ENCODE assay signal across 26 mouse cellular contexts in the genomic region with DNA sequence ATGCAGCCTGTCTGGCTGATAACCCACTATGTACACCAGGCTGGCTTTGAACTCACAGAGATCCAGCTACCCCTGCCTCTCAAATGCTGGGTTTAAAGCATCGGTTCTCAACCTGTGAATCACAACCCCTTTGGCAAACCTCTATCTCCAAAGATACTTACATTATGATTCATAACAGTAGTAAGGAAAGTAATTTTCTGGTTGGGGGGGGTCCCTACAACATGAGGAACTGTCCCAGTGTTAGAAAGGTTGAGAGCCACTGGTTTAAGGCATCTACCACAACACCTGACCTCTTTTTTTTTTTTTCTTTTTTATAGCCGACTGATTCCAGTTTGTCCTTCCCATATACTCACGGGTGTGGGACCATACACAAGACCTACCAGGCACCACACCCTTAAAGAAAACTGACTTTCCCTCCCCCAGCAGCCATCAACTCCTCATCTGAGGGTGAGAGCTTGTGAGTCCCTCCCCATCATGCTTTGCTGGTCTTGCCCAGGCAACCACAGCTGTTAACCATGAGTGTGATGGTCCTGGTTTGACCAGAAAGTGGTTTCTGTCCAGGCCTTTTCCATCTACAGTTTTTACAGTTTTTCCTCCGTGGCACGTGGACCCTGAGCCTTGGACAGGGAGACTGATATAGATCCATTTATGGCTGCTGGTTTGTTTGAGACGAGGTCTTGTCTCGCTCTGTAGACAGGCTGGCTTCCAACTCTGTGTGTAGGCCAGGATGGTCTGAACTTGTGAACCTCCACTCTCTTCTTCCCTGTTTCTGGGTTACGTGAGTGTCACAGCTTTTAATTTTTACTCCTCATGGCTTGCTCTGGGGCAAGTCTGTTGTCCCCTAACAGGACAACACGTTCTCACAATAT. TPM values are rescaled to one million over a fixed set of nuclear protein-coding genes. Genes with fewer than 3 reads are reported as not detected.
DNase-seq lines count a peak whose midpoint lies in the region; ATAC-seq and TF ChIP-seq lines count a peak whose summit lies in the region.
"Had no signal": no experiment of that assay in that cellular context is flagged by ENCODE, and none has a peak within 500 bp of the region (broad histone marks: within the 10 kb centered on the region; RNA-seq: fewer than 3 reads in every experiment).

No protein-coding gene starts in this region.

- no peaks in the 10 kb centered on the region for H3K27me3 ChIP-seq in CH12.LX (replicated peaks)
- no peaks in the 10 kb centered on the region for H3K27me3 ChIP-seq in intestine, embryonic 15.5 days (replicated peaks)
- H3K27me3 ChIP-seq in intestine, postnatal 0 days (replicated peaks; ENCODE audit: control insufficient read depth, insufficient read depth, low read length): no peaks in the 10 kb centered on the region
- H3K27me3 ChIP-seq in small intestine, adult 2 months (ENCODE audit: control insufficient read depth, insufficient read depth, low read length): no peaks in the 10 kb centered on the region
- peaks cover 8% of the 10 kb centered on the region; the same call in 1 of the 2 replicates for H3K27me3 ChIP-seq in heart, embryonic 10.5 days (ENCODE audit: insufficient read depth, poor library complexity, severe bottlenecking)
- no peaks in the 10 kb centered on the region for H3K27me3 ChIP-seq in heart, adult 2 months (ENCODE audit: control insufficient read depth, insufficient read depth, low read length)
- H3K27me3 ChIP-seq in hindbrain, embryonic 16.5 days (replicated peaks; ENCODE audit: control insufficient read depth, insufficient read depth, low read length): no peaks in the 10 kb centered on the region
- H3K27me3 ChIP-seq: embryonic facial prominence, embryonic 12.5 days; forebrain, embryonic 13.5 days; forebrain, embryonic 15.5 days; Patski had no signal

- 66% methylated on average over 9 of the region's 9 CpGs for WGBS in intestine, embryonic 15.5 days
- WGBS in intestine, postnatal 0 days: 54% methylated on average over 9 of the region's 9 CpGs
- WGBS in small intestine, adult 2 months: 34% methylated on average over 9 of the region's 9 CpGs
- 80% methylated on average over 9 of the region's 9 CpGs for WGBS in heart, embryonic 10.5 days
- WGBS in heart, adult 2 months: 82% methylated on average over 9 of the region's 9 CpGs
- 88% methylated on average over 9 of the region's 9 CpGs for WGBS in hindbrain, embryonic 16.5 days

- TF ChIP-seq EP300 in CH12.LX (IDR thresholded peaks at IDR 0.05; ENCODE audit: low read length): peak; percentile 65; the same call in 1 of the 2 replicates
- TF ChIP-seq EP300 in heart, adult 2 months (IDR thresholded peaks at IDR 0.05; ENCODE audit: insufficient read depth, low read depth, low read length): no peak

- dilution Hi-C loops in CH12.LX (cut with MboI; ENCODE audit: extremely low pct_ligation_motif_present, extremely low pct_unique_long_range_greater_than_20kb, low sequenced_read_pairs): no loop called here

- H3K4me3 ChIP-seq in CH12.LX (replicated peaks in 1 of 3; ENCODE audit: low read depth in 2 of 3, low read length in 2 of 3, poor library complexity in 1 of 3): no peak overlapping the region
- no peak overlapping the region for H3K4me3 ChIP-seq in intestine, embryonic 15.5 days (replicated peaks)
- no peak overlapping the region for H3K4me3 ChIP-seq in intestine, postnatal 0 days (ENCODE audit: low read depth, low read length)
- no peak overlapping the region for H3K4me3 ChIP-seq in small intestine, adult 2 months (ENCODE audit: low read depth, low read length)
- H3K4me3 ChIP-seq in heart, embryonic 10.5 days: no peak overlapping the region
- H3K4me3 ChIP-seq in heart, adult 2 months: no peak overlapping the region
- no peak overlapping the region for H3K4me3 ChIP-seq in hindbrain, embryonic 16.5 days (ENCODE audit: low read length)
- H3K4me3 ChIP-seq: embryonic facial prominence, embryonic 10.5 days; embryonic facial prominence, embryonic 12.5 days; forebrain, embryonic 13.5 days; forebrain, embryonic 15.5 days had no signal

- TF ChIP-seq RAD21 in CH12.LX (IDR thresholded peaks at IDR 0.05; ENCODE audit: low read depth, low read length): no peak

- H3K27ac ChIP-seq in CH12.LX (ENCODE audit: insufficient read depth, low read depth): no peak overlapping the region
- H3K27ac ChIP-seq in intestine, embryonic 15.5 days: no peak overlapping the region
- H3K27ac ChIP-seq in intestine, postnatal 0 days (ENCODE audit: low read depth, low read length): no peak overlapping the region
- H3K27ac ChIP-seq in small intestine, adult 2 months (ENCODE audit: insufficient read depth, low read depth, low read length): peak overlapping the region; percentile 17; the same call in 1 of the 2 replicates
- H3K27ac ChIP-seq in heart, embryonic 10.5 days: no peak overlapping the region
- no peak overlapping the region for H3K27ac ChIP-seq in heart, adult 2 months
- no peak overlapping the region for H3K27ac ChIP-seq in hindbrain, embryonic 16.5 days (ENCODE audit: low read depth, low read length)
- H3K27ac ChIP-seq: embryonic facial prominence, embryonic 10.5 days; embryonic facial prominence, embryonic 12.5 days; forebrain, embryonic 13.5 days; forebrain, embryonic 15.5 days had no signal

- peaks cover 15 to 64% of the 10 kb centered on the region in 2 experiments for H3K4me1 ChIP-seq in CH12.LX (ENCODE audit: control insufficient read depth in 1 of 2, insufficient read depth in 2 of 2)
- H3K4me1 ChIP-seq in intestine, embryonic 15.5 days (replicated peaks): peaks cover 5% of the 10 kb centered on the region
- H3K4me1 ChIP-seq in intestine, postnatal 0 days (replicated peaks; ENCODE audit: control insufficient read depth, insufficient read depth, low read length): 0 out of 2 replicates have a peak, but pooled peaks cover 11% of the 10 kb centered on the region
- H3K4me1 ChIP-seq in small intestine, adult 2 months (ENCODE audit: control insufficient read depth, insufficient read depth, insufficient read length, low read length): peaks cover 21% of the 10 kb centered on the region
- H3K4me1 ChIP-seq in heart, embryonic 10.5 days: peaks cover 4% of the 10 kb centered on the region; the same call in 1 of the 2 replicates
- H3K4me1 ChIP-seq in heart, adult 2 months (ENCODE audit: control insufficient read depth, insufficient read depth, low read length): no peaks in the 10 kb centered on the region
- H3K4me1 ChIP-seq in hindbrain, embryonic 16.5 days (ENCODE audit: control insufficient read depth, insufficient read depth, low read depth, low read length): no peaks in the 10 kb centered on the region
- H3K4me1 ChIP-seq: forebrain, embryonic 13.5 days; forebrain, embryonic 15.5 days had no signal

- no peak for TF ChIP-seq CTCF in CH12.LX (conservative IDR thresholded peaks at IDR 0.05 in 1 of 2, IDR thresholded peaks at IDR 0.05 in 1 of 2; ENCODE audit: low read depth in 2 of 2, low read length in 2 of 2)
- no peak for TF ChIP-seq CTCF in intestine, postnatal 0 days (IDR thresholded peaks at IDR 0.05; ENCODE audit: low read depth)
- no peak for TF ChIP-seq CTCF in small intestine, adult 2 months (IDR thresholded peaks at IDR 0.05; ENCODE audit: extremely low read depth, insufficient read length, insufficient replicate concordance, low read depth, low read length)
- TF ChIP-seq CTCF in heart, adult 2 months (IDR thresholded peaks at IDR 0.05): no peak

- in situ Hi-C loops in CH12.LX (cut with MboI; ENCODE audit: low pct_ligation_motif_present, low pct_unique_long_range_greater_than_20kb, low sequenced_read_pairs): no loop called here

- intact Hi-C loops in heart, adult 2 months (cut with DNase I): no loop called here

- peak; percentile 57 for ATAC-seq in intestine, embryonic 15.5 days
- peak; percentile 64; the same call in 1 of the 2 replicates for ATAC-seq in intestine, postnatal 0 days
- no peak for ATAC-seq in hindbrain, embryonic 16.5 days
- no peak for ATAC-seq in activated CD4-positive, CD25-positive, alpha-beta regulatory T cell, adult 4 months
- ATAC-seq: CD4-positive, CD25-positive, alpha-beta regulatory T cell, adult 4 months; forebrain, embryonic 13.5 days; forebrain, embryonic 15.5 days; forebrain, postnatal 0 days; Patski had no signal

- no peaks in the 10 kb centered on the region for H3K79me2 ChIP-seq in CH12.LX (replicated peaks; ENCODE audit: control insufficient read depth, extremely low read depth, insufficient read depth, poor library complexity, severe bottlenecking)
- H3K79me2 ChIP-seq in heart, adult 2 months (replicated peaks; ENCODE audit: control insufficient read depth, insufficient read depth, low read length): no peaks in the 10 kb centered on the region

- peak; percentile 64 for DNase-seq in CH12.LX (ENCODE audit: extremely low read depth)
- no peak for DNase-seq in heart, embryonic 10.5 days (ENCODE audit: low spot score)
- no peak for DNase-seq in heart, adult 2 months
- DNase-seq: adrenal gland, adult 2 months; adrenal gland, postnatal 14 days; adrenal gland, postnatal 36 days; B cell, adult 2 months; cerebellum, adult 11-12 months; cerebellum, adult 2 months; cerebellum, adult 9-10 months; cerebellum, postnatal 10 days; cerebellum, postnatal 25 days; forebrain, postnatal 0 days had no signal

- no peaks in the 10 kb centered on the region for H3K9me3 ChIP-seq in CH12.LX (replicated peaks; ENCODE audit: low read length)
- H3K9me3 ChIP-seq in intestine, embryonic 15.5 days: no peaks in the 10 kb centered on the region
- no peaks in the 10 kb centered on the region for H3K9me3 ChIP-seq in intestine, postnatal 0 days (ENCODE audit: control insufficient read depth)
- no peaks in the 10 kb centered on the region for H3K9me3 ChIP-seq in heart, embryonic 10.5 days
- H3K9me3 ChIP-seq in hindbrain, embryonic 16.5 days (ENCODE audit: control insufficient read depth, low read length): no peaks in the 10 kb centered on the region
- H3K9me3 ChIP-seq: embryonic facial prominence, embryonic 10.5 days; embryonic facial prominence, embryonic 12.5 days; forebrain, embryonic 13.5 days; forebrain, embryonic 15.5 days; G1E had no signal

- TF ChIP-seq POLR2A in CH12.LX (IDR thresholded peaks at IDR 0.05; ENCODE audit: low read depth, low read length): no peak
- TF ChIP-seq POLR2A in small intestine, adult 2 months (IDR thresholded peaks at IDR 0.05; ENCODE audit: low read depth, low read length): no peak
- TF ChIP-seq POLR2A in heart, adult 2 months (IDR thresholded peaks at IDR 0.05; ENCODE audit: insufficient read depth, low read depth, low read length): no peak

- no peak overlapping the region for H3K9ac ChIP-seq in CH12.LX (ENCODE audit: insufficient read depth, low read depth)
- H3K9ac ChIP-seq in intestine, embryonic 15.5 days: no peak overlapping the region
- H3K9ac ChIP-seq in intestine, postnatal 0 days (ENCODE audit: low read depth, low read length): no peak overlapping the region
- H3K9ac ChIP-seq in heart, adult 2 months (ENCODE audit: low read depth, low read length): no peak overlapping the region
- no peak overlapping the region for H3K9ac ChIP-seq in hindbrain, embryonic 16.5 days (ENCODE audit: low read depth, low read length)
- H3K9ac ChIP-seq: embryonic facial prominence, embryonic 12.5 days; forebrain, embryonic 13.5 days; forebrain, embryonic 15.5 days; forebrain, postnatal 0 days had no signal

- H3K36me3 ChIP-seq in CH12.LX (replicated peaks in 1 of 2; ENCODE audit: control insufficient read depth in 1 of 2, insufficient read depth in 1 of 2, low read length in 1 of 2): no peaks in the 10 kb centered on the region
- H3K36me3 ChIP-seq in intestine, embryonic 15.5 days: no peaks in the 10 kb centered on the region
- H3K36me3 ChIP-seq in intestine, postnatal 0 days (ENCODE audit: control insufficient read depth, insufficient read depth): no peaks in the 10 kb centered on the region
- no peaks in the 10 kb centered on the region for H3K36me3 ChIP-seq in small intestine, adult 2 months (ENCODE audit: control insufficient read depth, insufficient read depth, low read length)
- H3K36me3 ChIP-seq in heart, embryonic 10.5 days: no peaks in the 10 kb centered on the region
- no peaks in the 10 kb centered on the region for H3K36me3 ChIP-seq in heart, adult 2 months (ENCODE audit: control insufficient read depth, insufficient read depth, low read length)
- H3K36me3 ChIP-seq in hindbrain, embryonic 16.5 days (ENCODE audit: control insufficient read depth, insufficient read depth, low read length): no peaks in the 10 kb centered on the region
- H3K36me3 ChIP-seq: embryonic facial prominence, embryonic 10.5 days; embryonic facial prominence, embryonic 12.5 days; forebrain, embryonic 15.5 days; G1E had no signal

- H3K4me2 ChIP-seq in CH12.LX (ENCODE audit: insufficient read depth, low read depth, poor library complexity, severe bottlenecking): no peak overlapping the region
- no peak overlapping the region for H3K4me2 ChIP-seq in intestine, embryonic 15.5 days (replicated peaks)
- H3K4me2 ChIP-seq in intestine, postnatal 0 days (replicated peaks; ENCODE audit: low read depth): no peak overlapping the region
- H3K4me2 ChIP-seq in hindbrain, embryonic 16.5 days (ENCODE audit: low read length): no peak overlapping the region
- H3K4me2 ChIP-seq: embryonic facial prominence, embryonic 12.5 days; forebrain, embryonic 13.5 days; forebrain, embryonic 15.5 days had no signal

RNA-seq across cellular contexts. Expression of a gene that starts 44.4 kb away (rescaled TPM):
- total RNA-seq in CH12.LX (2012; rRNA removed) (26.0 and 28.6 TPM in 2 replicates), CH12.LX (2014; rRNA removed) (13.1 and 14.6 TPM in 2 replicates)
- 46.9 and 52.1 TPM in 2 replicates for polyA plus RNA-seq in CH12.LX (2012; ENCODE audit: insufficient read length, low read depth)
- 209 and 213 TPM in 2 replicates for polyA plus RNA-seq in intestine, embryonic 15.5 days (2015; fragmentation: Nextera tagmentation; extraction: Ambion mirVana)
- 159 and 164 TPM in 2 replicates for polyA plus RNA-seq in intestine, postnatal 0 days (2015; fragmentation: Nextera tagmentation; extraction: Ambion mirVana)
- polyA plus RNA-seq in small intestine, adult 2 months (2012; rRNA removed): 110 and 185 TPM in 2 replicates
- 1.2 and 2.8 TPM in 2 replicates for polyA plus RNA-seq in heart, embryonic 10.5 days (2016; fragmentation: Nextera tagmentation; extraction: Ambion mirVana)
- total RNA-seq in heart, adult 2 months (2021): not detected
- 2.0 TPM in 1 of 2 replicates, not detected in the other for polyA plus RNA-seq in heart, adult 2 months (2012; rRNA removed)
- 0.28 and 0.29 TPM in 2 replicates for polyA plus RNA-seq in hindbrain, embryonic 16.5 days (2015; fragmentation: Nextera tagmentation; extraction: Ambion mirVana)
- polyA plus RNA-seq in activated CD4-positive, CD25-positive, alpha-beta regulatory T cell, adult 4 months (2017; shearing (Covaris generic)): not detected
- total RNA-seq: adrenal gland, postnatal 36 days; forebrain, postnatal 0 days; G1E had no signal
- polyA plus RNA-seq: CD4-positive, CD25-positive, alpha-beta regulatory T cell, adult 4 months; G1E had no signal

RNA-seq across cellular contexts. Expression of a gene that starts 46.5 kb away (rescaled TPM):
- total RNA-seq in CH12.LX (2012; rRNA removed): not detected in 2 replicates
- total RNA-seq in CH12.LX (2014; rRNA removed): not detected in 2 replicates
- not detected in 2 replicates for polyA plus RNA-seq in CH12.LX (2012; ENCODE audit: insufficient read length, low read depth)
- 0.47 and 0.73 TPM in 2 replicates for polyA plus RNA-seq in intestine, embryonic 15.5 days (2015; fragmentation: Nextera tagmentation; extraction: Ambion mirVana)
- polyA plus RNA-seq in intestine, postnatal 0 days (2015; fragmentation: Nextera tagmentation; extraction: Ambion mirVana): 1.7 and 2.0 TPM in 2 replicates
- polyA plus RNA-seq in small intestine, adult 2 months (2012; rRNA removed): 1.9 and 2.2 TPM in 2 replicates
- polyA plus RNA-seq in heart, embryonic 10.5 days (2016; fragmentation: Nextera tagmentation; extraction: Ambion mirVana): not detected in 2 replicates
- total RNA-seq in heart, adult 2 months (2021): under 1 TPM; 0.97 to 0.98 TPM
- polyA plus RNA-seq in heart, adult 2 months (2012; rRNA removed): 2.3 and 3.6 TPM in 2 replicates
- 2.7 and 6.1 TPM in 2 replicates for polyA plus RNA-seq in hindbrain, embryonic 16.5 days (2015; fragmentation: Nextera tagmentation; extraction: Ambion mirVana)
- not detected for polyA plus RNA-seq in activated CD4-positive, CD25-positive, alpha-beta regulatory T cell, adult 4 months (2017; shearing (Covaris generic))
- polyA plus RNA-seq: CD4-positive, CD25-positive, alpha-beta regulatory T cell, adult 4 months; embryonic facial prominence, embryonic 10.5 days; embryonic facial prominence, embryonic 12.5 days; forebrain, embryonic 11.5 days; forebrain, embryonic 13.5 days; G1E had no signal

Comparison
In these comparisons a context has a peak if more than half of its experiments do, and no peak if none do; other contexts are left out.
1. ATAC-seq: peak in intestine, embryonic 15.5 days (single experiment) and intestine, postnatal 0 days (single experiment); none in hindbrain, embryonic 16.5 days (single experiment) and activated CD4-positive, CD25-positive, alpha-beta regulatory T cell, adult 4 months (single experiment).
2. RNA of a gene that starts 44.4 kb away (polyA plus RNA-seq): 209 to 213 TPM in intestine, embryonic 15.5 days, 110 to 185 TPM in small intestine, adult 2 months, 159 to 164 TPM in intestine, postnatal 0 days and 46.9 to 52.1 TPM in CH12.LX; 1.2 to 2.8 TPM in heart, embryonic 10.5 days, 2.0 TPM in heart, adult 2 months, 0.28 to 0.29 TPM in hindbrain, embryonic 16.5 days and not detected in activated CD4-positive, CD25-positive, alpha-beta regulatory T cell, adult 4 months; every median in the first group is over 10 times any median in the second.